Mouse (Mus musculus): ENCODE measurements around the gene Gucy1b2. TPM values are rescaled to one million over a fixed set of nuclear protein-coding genes. Genes with fewer than 3 reads are reported as not detected.

Gene Gucy1b2
- not detected in 2 replicates for polyA plus RNA-seq (2012; ENCODE audit: insufficient read depth, insufficient read length, missing spikeins)

GRCm38 (mm10) chr14:62456239-62456747, at the start of gene Gucy1b2:
TSS of gene Gucy1b2 (minus strand) at chr14:62456289.
- TF ChIP-seq POLR2A (IDR thresholded peaks at IDR 0.05; ENCODE audit: borderline replicate concordance, low read depth, low read length) (no peak), CTCF (IDR thresholded peaks at IDR 0.05; ENCODE audit: low read depth, low read length) (no peak)
- no peaks in the 10 kb centered on the region for H3K4me1 ChIP-seq (ENCODE audit: control insufficient read depth, insufficient read depth, low read length)
- H3K4me3 ChIP-seq (ENCODE audit: insufficient read depth, low read length) = no peak within 1 kb of the TSS
- no peak within 1 kb of the TSS for H3K27ac ChIP-seq (ENCODE audit: insufficient read depth, low read depth, low read length)

- TF ChIP-seq CTCF (IDR thresholded peaks at IDR 0.05; ENCODE audit: low read depth, low read length) (no peak), POLR2A (IDR thresholded peaks at IDR 0.05; ENCODE audit: borderline replicate concordance, low read depth, low read length) (no peak)
- Histone ChIP-seq H3K4me3 (ENCODE audit: insufficient read depth, low read length) (no peak overlapping the region), H3K4me1 (ENCODE audit: control insufficient read depth, insufficient read depth, low read length) (no peaks in the 10 kb centered on the region), H3K27ac (ENCODE audit: insufficient read depth, low read depth, low read length) (no peak overlapping the region)
Measured at GRCm38 (mm10) chr14:62497391-62497790, 41.3 kb upstream of the Gucy1b2 start.

- TF ChIP-seq CTCF (IDR thresholded peaks at IDR 0.05; ENCODE audit: low read depth, low read length) (no peak), POLR2A (IDR thresholded peaks at IDR 0.05; ENCODE audit: borderline replicate concordance, low read depth, low read length) (no peak)
- no peaks in the 10 kb centered on the region for H3K4me1 ChIP-seq (ENCODE audit: control insufficient read depth, insufficient read depth, low read length)
- H3K4me3 ChIP-seq (ENCODE audit: insufficient read depth, low read length) = no peak overlapping the region
- H3K27ac ChIP-seq (ENCODE audit: insufficient read depth, low read depth, low read length) = no peak overlapping the region
Measured at GRCm38 (mm10) chr14:62496501-62496900, 40.4 kb upstream of the Gucy1b2 start.

- TF ChIP-seq POLR2A (IDR thresholded peaks at IDR 0.05; ENCODE audit: borderline replicate concordance, low read depth, low read length) (no peak), CTCF (IDR thresholded peaks at IDR 0.05; ENCODE audit: low read depth, low read length) (no peak)
- Histone ChIP-seq H3K4me1 (ENCODE audit: control insufficient read depth, insufficient read depth, low read length) (no peaks in the 10 kb centered on the region), H3K27ac (ENCODE audit: insufficient read depth, low read depth, low read length) (no peak overlapping the region), H3K4me3 (ENCODE audit: insufficient read depth, low read length) (no peak overlapping the region)
Measured at GRCm38 (mm10) chr14:62493456-62493855, 37.4 kb upstream of the Gucy1b2 start.

DNA sequence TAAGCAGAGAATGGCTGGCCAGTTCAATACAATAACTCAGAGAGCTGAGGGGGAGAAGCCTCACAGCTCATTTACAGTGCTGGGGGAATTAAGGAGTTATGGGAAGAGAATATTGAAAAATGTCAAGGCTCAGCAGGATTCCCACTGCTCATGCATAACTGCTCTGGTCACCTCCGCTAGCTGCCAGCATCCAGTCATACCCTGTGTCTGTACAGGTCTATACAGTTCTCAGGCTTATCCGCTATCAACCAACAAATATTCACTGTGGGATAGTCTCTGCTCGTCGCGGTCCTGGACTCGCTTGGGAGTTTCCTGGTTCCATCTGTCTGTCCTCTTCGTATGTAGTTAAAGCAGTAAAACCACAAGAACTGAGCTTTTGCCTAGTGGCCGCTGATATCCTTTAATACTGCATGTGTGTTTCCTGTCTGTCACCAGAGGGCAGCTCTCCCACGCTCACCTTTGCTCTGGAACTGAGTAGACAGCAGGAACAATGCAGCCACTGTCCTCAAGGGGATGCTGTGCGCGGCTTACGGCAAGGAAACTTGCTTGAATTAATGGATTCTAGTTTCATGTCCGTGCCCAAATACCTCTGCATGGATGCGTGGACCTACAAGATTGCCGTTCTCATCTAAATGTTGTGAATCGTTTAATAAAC, 36.2 kb upstream of the Gucy1b2 start:
- TF ChIP-seq POLR2A (IDR thresholded peaks at IDR 0.05; ENCODE audit: borderline replicate concordance, low read depth, low read length) = no peak
- no peak for TF ChIP-seq CTCF (IDR thresholded peaks at IDR 0.05; ENCODE audit: low read depth, low read length)
- Histone ChIP-seq H3K4me3 (ENCODE audit: insufficient read depth, low read length) (no peak overlapping the region), H3K27ac (ENCODE audit: insufficient read depth, low read depth, low read length) (no peak overlapping the region), H3K4me1 (ENCODE audit: control insufficient read depth, insufficient read depth, low read length) (no peaks in the 10 kb centered on the region)

DNA sequence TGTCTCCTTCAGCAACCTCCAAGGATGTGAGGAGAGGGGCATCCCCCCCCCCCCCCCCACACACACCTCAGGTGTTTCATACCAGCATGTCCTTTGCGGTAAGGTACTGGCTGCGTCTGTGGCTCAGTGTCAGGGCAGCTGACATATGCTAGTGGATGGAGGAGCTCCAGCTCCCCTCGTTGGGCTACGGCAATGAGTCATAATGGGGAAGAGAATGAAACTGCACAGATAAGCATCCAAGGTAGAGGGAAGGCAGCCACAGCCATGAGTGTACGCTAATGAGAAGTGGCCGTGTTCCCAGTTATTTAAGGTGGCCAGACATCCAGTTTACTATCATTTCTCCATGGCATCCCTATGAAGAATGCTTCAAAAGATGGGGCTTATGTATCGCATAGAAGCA, 32.2 kb upstream of the Gucy1b2 start:
- Histone ChIP-seq H3K27ac (ENCODE audit: insufficient read depth, low read depth, low read length) (no peak overlapping the region), H3K4me3 (ENCODE audit: insufficient read depth, low read length) (no peak overlapping the region), H3K4me1 (ENCODE audit: control insufficient read depth, insufficient read depth, low read length) (no peaks in the 10 kb centered on the region)
- TF ChIP-seq CTCF (IDR thresholded peaks at IDR 0.05; ENCODE audit: low read depth, low read length) = no peak
- no peak for TF ChIP-seq POLR2A (IDR thresholded peaks at IDR 0.05; ENCODE audit: borderline replicate concordance, low read depth, low read length)

DNA sequence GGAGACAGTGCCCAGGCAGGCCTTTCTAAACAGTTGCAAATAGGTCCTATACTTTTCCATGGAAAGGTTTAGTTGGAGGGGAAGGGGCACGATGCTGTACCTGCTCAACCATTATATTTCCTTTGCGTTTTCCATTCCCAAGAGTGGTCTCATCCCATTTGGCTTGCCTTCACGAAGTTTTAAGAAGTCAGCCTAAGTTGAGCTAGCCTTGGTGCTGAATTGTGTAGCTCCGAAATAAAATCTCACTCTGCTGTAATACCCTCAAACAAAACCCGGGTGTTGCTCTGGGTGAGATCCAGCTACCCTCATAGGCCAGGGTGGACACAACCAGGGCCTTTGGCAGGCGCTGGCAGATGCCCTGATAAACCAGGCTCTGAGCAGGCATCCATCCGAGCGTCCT, 25.3 kb upstream of the Gucy1b2 start:
- no peaks in the 10 kb centered on the region for H3K4me1 ChIP-seq (ENCODE audit: control insufficient read depth, insufficient read depth, low read length)
- no peak overlapping the region for H3K27ac ChIP-seq (ENCODE audit: insufficient read depth, low read depth, low read length)
- no peak overlapping the region for H3K4me3 ChIP-seq (ENCODE audit: insufficient read depth, low read length)
- TF ChIP-seq POLR2A (IDR thresholded peaks at IDR 0.05; ENCODE audit: borderline replicate concordance, low read depth, low read length) = no peak
- TF ChIP-seq CTCF (IDR thresholded peaks at IDR 0.05; ENCODE audit: low read depth, low read length) = no peak

- Histone ChIP-seq H3K27ac (ENCODE audit: insufficient read depth, low read depth, low read length) (no peak overlapping the region), H3K4me3 (ENCODE audit: insufficient read depth, low read length) (no peak overlapping the region), H3K4me1 (ENCODE audit: control insufficient read depth, insufficient read depth, low read length) (no peaks in the 10 kb centered on the region)
- no peak for TF ChIP-seq CTCF (IDR thresholded peaks at IDR 0.05; ENCODE audit: low read depth, low read length)
- no peak for TF ChIP-seq POLR2A (IDR thresholded peaks at IDR 0.05; ENCODE audit: borderline replicate concordance, low read depth, low read length)
Measured at GRCm38 (mm10) chr14:62479395-62479794, 23.3 kb upstream of the Gucy1b2 start.

- TF ChIP-seq POLR2A (IDR thresholded peaks at IDR 0.05; ENCODE audit: borderline replicate concordance, low read depth, low read length) = no peak
- no peak for TF ChIP-seq CTCF (IDR thresholded peaks at IDR 0.05; ENCODE audit: low read depth, low read length)
- H3K4me3 ChIP-seq (ENCODE audit: insufficient read depth, low read length) = no peak overlapping the region
- H3K4me1 ChIP-seq (ENCODE audit: control insufficient read depth, insufficient read depth, low read length) = no peaks in the 10 kb centered on the region
- H3K27ac ChIP-seq (ENCODE audit: insufficient read depth, low read depth, low read length) = no peak overlapping the region
Measured at GRCm38 (mm10) chr14:62474481-62474880, 18.4 kb upstream of the Gucy1b2 start.

GRCm38 (mm10) chr14:62472061-62472460, 16.0 kb upstream of the Gucy1b2 start:
- TF ChIP-seq POLR2A (IDR thresholded peaks at IDR 0.05; ENCODE audit: borderline replicate concordance, low read depth, low read length) (no peak), CTCF (IDR thresholded peaks at IDR 0.05; ENCODE audit: low read depth, low read length) (no peak)
- no peak overlapping the region for H3K27ac ChIP-seq (ENCODE audit: insufficient read depth, low read depth, low read length)
- no peak overlapping the region for H3K4me3 ChIP-seq (ENCODE audit: insufficient read depth, low read length)
- H3K4me1 ChIP-seq (ENCODE audit: control insufficient read depth, insufficient read depth, low read length) = no peaks in the 10 kb centered on the region

All from bone marrow macrophage, adult 2 months (primary cell).